In genomic region chr7:28446446-28446845, GRCm38 (mm10) we compare ENCODE assay signal across 8 mouse cellular contexts. TPM values are rescaled to one million over a fixed set of nuclear protein-coding genes. Genes with fewer than 3 reads are reported as not detected.
DNase-seq lines count a peak whose midpoint lies in the region; ATAC-seq and TF ChIP-seq lines count a peak whose summit lies in the region.

No protein-coding gene starts in this region.

- peak; percentile 93 for TF ChIP-seq CTCF in E14TG2a.4 (conservative IDR thresholded peaks at IDR 0.05; ENCODE audit: low read length)
- peak; percentile 92 for TF ChIP-seq CTCF in lung, embryonic 14.5 days (IDR thresholded peaks at IDR 0.05; ENCODE audit: low read depth)

- no peak overlapping the region for H3K27ac ChIP-seq in lung, embryonic 14.5 days (ENCODE audit: low read depth)

- H3K27me3 ChIP-seq in E14TG2a.4 (ENCODE audit: insufficient read depth, low read length): no peaks in the 10 kb centered on the region; the same call in 1 of the 2 replicates
- no peaks in the 10 kb centered on the region for H3K27me3 ChIP-seq in lung, embryonic 14.5 days (ENCODE audit: insufficient read depth, low read length)

- no peaks in the 10 kb centered on the region for H3K36me3 ChIP-seq in E14TG2a.4 (ENCODE audit: insufficient read depth, low read length)
- no peaks in the 10 kb centered on the region for H3K36me3 ChIP-seq in lung, embryonic 14.5 days (ENCODE audit: insufficient read depth)

- peak; percentile 61 for DNase-seq in 3T3-L1 (ENCODE audit: low read depth, low spot score)
- DNase-seq in cerebellum, adult 18-20 months: peak; percentile 79 to 90
- peak; percentile 83 to 89 for DNase-seq in frontal cortex, postnatal 25 days (ENCODE audit: low spot score in 2 of 2)
- peak; percentile 87 to 91 for DNase-seq in kidney, postnatal 4 days
- peak; percentile 82 for DNase-seq in lung, embryonic 14.5 days
- DNase-seq in right cerebral cortex, postnatal 4 days: peak; percentile 97
- DNase-seq in yolk sac, embryonic 10.5 days (ENCODE audit: low spot score): peak; percentile 44

- H3K9me3 ChIP-seq in E14TG2a.4 (ENCODE audit: low read length): no peaks in the 10 kb centered on the region
- no peaks in the 10 kb centered on the region for H3K9me3 ChIP-seq in lung, embryonic 14.5 days (ENCODE audit: low read depth, low read length)

- no peak overlapping the region for H3K9ac ChIP-seq in lung, embryonic 14.5 days

- H3K4me2 ChIP-seq in lung, embryonic 14.5 days: no peak overlapping the region

- peak overlapping the region; percentile 65 for H3K4me3 ChIP-seq in E14TG2a.4 (replicated peaks; ENCODE audit: low read length)
- H3K4me3 ChIP-seq in lung, embryonic 14.5 days (ENCODE audit: low read depth, low read length): no peak overlapping the region

- H3K4me1 ChIP-seq in E14TG2a.4 (replicated peaks; ENCODE audit: low read depth, low read length): peaks cover 54% of the 10 kb centered on the region
- H3K4me1 ChIP-seq in lung, embryonic 14.5 days (ENCODE audit: insufficient read depth): no peaks in the 10 kb centered on the region

- WGBS in lung, embryonic 14.5 days: 7% methylated on average over 12 of the region's 12 CpGs

- ATAC-seq in lung, embryonic 14.5 days (ENCODE audit: insufficient read depth): no peak

RNA-seq across cellular contexts. Expression of gene Lrfn1, which starts 5.3 kb away (rescaled TPM):
- polyA plus RNA-seq in lung, embryonic 14.5 days (2014; fragmentation: Nextera tagmentation; extraction: Ambion mirVana): 4.4 and 6.6 TPM in 2 replicates

RNA-seq across cellular contexts. Expression of gene Gmfg, which starts 9.2 kb away (rescaled TPM):
- polyA plus RNA-seq in lung, embryonic 14.5 days (2014; fragmentation: Nextera tagmentation; extraction: Ambion mirVana): 30.5 and 37.0 TPM in 2 replicates

RNA-seq across cellular contexts. Expression of gene Paf1, which starts 53.7 kb away (rescaled TPM):
- 73.1 and 75.4 TPM in 2 replicates for polyA plus RNA-seq in lung, embryonic 14.5 days (2014; fragmentation: Nextera tagmentation; extraction: Ambion mirVana)

RNA-seq across cellular contexts. Expression of gene Med29, which starts 53.9 kb away (rescaled TPM):
- 45.9 and 49.1 TPM in 2 replicates for polyA plus RNA-seq in lung, embryonic 14.5 days (2014; fragmentation: Nextera tagmentation; extraction: Ambion mirVana)

Comparison
In these comparisons a context has a peak if more than half of its experiments do, and no peak if none do; other contexts are left out.
1. DNase-seq: peak in every context shown above with its lines; median percentile 97 in right cerebral cortex, postnatal 4 days; 89 in kidney, postnatal 4 days; 86 in frontal cortex, postnatal 25 days; 84 in cerebellum, adult 18-20 months; 82 in lung, embryonic 14.5 days; 61 in 3T3-L1; 44 in yolk sac, embryonic 10.5 days.